Mouse (Mus musculus) E14TG2a.4 (cell line): ENCODE measurements around the gene Zfp964.

ENCODE experiments used
- CTCF ChIP-seq: conservative IDR thresholded peaks from 2 replicates; pipeline ENCODE4 v1.5.1; 2014; ENCODE audit warnings: low read length
- NANOG ChIP-seq: IDR thresholded peaks from 2 replicates; pipeline ENCODE4 v1.6.1; 2014; ENCODE audit warnings: borderline replicate concordance, low read length, mixed read lengths
- POU5F1 ChIP-seq: IDR thresholded peaks from 2 replicates; pipeline ENCODE4 v1.6.1; 2014; ENCODE audit warnings: low read length, borderline replicate concordance

DNA sequence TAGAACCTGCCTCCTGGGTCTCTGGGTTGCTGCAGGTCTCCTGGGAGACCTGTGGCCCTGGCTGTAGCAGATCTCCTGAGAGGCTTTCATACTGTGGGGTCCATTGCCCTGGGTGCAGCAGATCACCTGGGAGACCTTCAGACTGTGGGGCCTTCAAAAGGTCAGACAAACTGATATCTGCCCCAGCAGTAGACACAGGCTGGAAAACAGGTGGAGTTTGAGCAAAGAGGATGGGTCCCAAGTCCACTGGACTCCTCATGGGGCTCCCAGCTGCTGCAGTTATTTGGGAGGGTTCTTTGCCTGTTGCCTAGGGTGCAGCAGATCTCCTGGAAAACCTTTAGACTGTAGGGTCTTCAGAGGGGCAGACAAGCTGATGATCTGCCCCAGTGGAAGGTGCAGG is 7.0 kb downstream of the Zfp964 start:
- TF ChIP-seq CTCF (no peak), POU5F1 (no peak), NANOG (no peak)
